Mouse (Mus musculus): ENCODE measurements around the gene Rfx2.
A peak's percentile ranks its signal among the peaks of the same experiment; 100 is the strongest.

The Rfx2 gene

DNA sequence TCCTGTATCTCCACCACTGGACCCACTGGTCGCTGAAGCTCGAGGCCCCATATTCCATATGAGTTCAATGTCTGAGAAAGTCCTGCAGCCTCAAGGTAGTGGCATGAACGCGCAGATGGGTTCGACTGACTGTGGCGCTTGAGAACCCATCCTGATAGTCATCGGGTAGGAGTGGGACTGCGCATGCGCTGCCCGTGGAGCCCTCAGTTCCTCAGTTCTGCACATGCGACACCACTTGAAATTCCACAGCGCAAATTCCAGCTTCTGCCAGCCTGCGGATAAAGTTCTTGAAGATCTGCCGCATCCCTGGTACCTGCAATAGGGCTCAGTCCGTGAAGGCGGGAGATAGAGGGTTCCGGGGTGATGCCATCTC lies 90.0 kb downstream of the Rfx2 start:
- no peak for DNase-seq

DNA sequence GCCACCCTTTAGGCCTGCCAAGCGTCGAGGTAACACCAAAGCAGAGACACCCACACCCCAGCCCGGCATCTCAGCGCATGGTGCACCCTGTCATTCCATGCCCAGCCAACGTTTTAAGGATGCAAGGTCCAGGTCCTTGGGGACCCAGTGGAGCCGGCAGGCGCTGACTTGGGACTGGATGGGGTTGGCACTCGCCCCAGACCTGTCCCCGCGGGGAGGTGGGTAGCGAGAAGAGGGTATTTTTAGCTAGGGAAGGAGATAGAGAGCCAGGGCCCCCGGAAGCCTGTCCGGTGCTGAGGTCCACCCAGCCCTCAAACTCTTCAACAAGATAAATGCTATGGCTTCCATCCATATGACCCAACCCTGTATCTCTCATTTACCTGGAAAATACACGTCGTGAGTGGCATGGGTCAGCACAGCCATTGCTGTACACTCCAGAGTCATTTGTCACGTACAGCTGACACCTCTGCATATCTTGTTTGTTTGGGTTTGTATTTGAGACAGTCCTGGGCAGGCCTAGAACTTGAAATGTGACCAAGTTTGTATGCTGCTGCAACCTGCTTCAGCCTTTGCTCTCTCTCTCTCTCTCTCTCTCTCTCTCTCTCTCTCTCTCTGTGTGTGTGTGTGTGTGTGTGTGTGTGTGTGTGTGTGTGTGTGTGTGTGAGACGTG lies 90.6 kb downstream of the Rfx2 start:
- no peak for DNase-seq

DNA sequence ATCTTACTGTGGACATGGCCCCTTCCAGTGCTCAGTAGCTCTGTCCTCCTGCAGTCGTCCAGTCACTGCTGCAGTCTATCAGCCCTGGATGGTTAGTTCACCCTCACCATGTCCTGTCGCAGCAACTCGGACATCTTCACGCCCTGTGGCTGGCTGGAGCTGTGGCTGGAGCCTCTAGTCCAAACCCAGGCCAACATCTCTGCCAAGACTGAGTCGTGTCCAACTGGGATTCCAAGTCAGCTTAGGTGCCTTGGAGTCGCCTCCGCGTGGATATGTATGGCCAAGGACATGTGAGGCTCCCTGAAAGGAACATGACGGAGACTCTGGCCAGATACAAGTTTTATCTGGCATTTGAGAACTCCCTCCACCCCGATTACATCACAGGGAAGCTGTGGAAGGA lies 92.6 kb downstream of the Rfx2 start:
- DNase-seq, result no peak

DNA sequence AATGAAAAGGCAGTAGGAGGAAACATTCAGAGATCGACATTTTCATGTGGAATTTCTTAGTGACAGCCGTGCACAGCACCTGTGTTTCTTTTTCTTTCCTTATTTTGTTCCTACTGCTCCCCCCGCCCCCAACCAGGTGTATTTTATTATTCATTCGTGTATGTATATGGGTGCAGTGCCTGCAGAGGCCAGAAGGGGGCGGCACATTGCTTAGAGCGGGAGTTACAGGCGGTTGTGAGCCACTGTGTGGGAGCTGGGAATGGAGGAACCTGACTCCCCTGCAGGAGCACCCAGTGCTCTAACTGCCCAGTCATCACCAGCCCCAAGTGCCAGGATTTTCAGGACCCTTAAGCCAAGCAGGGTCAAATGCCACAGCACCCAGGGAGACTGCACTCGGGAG lies 94.3 kb downstream of the Rfx2 start:
- no peak for DNase-seq

DNA sequence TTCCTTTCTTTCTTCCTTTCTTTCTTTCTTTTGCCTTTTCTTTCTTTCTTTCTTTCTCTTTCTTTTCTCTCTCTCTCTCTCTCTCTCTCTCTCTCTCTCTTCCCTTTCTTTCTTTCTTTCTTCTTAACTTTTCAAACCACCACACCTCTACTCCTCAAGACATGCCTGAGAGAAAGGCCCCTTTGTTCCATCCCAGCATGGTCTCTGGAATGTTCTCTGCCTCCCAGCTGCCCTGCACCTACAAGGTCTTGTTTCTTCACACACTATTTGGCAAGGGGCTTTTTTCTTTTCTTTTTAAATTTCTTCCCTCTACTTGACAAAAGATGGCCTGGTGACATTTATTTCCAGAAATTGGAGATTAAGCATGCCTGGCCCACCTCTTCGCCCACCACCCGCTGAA lies 101.2 kb downstream of the Rfx2 start:
- DNase-seq, result no peak

DNA sequence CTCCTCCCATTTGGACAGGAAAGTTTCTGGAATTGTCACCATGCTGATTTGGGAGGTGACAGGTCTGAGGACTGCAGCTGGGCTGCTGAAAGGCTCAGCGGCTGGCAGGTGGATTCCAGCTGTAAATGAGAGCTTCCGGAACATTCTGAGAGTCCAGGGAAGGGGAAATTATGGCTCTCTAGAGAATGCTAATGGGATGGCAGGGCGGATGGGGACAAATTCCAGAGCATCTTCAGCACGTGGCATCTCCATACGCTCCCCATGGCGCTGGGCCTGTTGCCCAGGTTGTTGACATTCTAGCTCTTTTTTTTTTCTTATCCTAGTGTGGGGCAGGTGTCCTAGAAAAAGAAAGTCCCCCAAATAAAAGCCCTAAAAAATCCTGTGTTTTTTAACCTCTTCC lies 101.7 kb downstream of the Rfx2 start:
- DNase-seq, result no peak

DNA sequence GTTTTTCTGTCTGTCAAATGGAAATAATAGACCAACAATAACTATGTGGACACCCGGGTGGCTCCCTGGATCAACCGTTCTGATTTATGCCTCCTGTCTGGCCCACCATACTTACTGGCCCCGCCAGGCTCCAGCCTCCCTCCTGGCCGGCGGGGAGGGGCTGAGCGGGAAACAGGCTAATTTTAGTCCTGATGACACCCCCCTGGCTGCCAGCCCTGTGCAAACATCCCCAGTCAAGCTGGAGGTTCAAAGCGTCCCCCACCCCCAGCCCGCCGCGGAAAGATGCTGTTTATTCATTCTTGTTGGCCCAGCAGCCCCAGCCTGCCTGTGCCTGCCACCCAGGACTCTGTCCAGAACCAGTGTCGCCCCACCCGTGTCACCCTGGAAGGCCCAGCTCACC lies 102.7 kb downstream of the Rfx2 start:
- no peak for DNase-seq

DNA sequence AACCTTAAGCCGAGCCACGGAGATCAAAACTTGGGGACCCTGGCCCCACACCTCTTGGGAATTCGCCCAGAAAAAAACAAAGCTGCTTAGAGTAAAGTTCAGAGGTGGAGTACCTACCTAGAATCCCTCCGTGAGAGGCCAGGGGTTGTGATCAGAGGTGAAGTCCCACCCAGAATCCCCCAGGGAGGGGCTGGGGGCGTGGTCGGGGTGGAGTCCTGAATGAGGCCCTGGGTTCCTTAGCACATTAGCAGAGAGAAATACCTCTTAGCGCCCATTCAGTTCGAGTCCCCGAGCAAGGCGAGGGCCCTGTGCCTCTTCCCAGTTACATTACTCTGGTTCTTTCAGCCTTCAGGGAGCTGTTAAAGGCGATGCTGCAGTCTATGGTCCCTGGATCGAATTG lies 103.2 kb downstream of the Rfx2 start:
- DNase-seq, result peak; percentile 44

DNA sequence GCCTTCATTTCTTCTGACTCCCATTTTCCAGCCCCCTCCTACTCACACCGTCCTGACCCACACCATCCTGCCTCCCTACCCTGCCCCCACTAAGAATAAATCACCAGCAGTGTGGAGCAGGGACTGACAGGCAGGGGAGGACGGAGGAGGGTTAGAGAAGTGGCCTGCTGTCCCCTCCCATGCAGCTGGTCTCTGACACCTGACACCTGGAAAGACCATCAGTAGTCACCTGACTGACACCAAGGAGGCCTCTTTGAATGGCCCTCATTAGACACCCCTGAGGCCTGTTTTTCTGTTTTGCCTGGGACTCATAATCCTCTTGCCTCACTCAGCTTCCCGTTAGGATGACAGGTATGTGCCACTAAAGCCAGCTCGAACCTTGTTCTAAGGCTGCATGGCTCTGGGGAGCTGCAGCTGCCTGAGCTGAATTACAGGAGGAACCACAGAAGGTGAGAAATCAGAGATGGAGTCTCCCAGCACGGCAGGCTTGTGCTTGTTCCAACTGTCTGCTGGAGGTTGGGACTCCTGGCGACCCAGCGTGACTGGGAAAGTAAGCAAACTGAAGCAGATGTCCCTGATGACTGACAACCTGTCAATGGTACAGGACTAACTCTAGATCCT lies 103.7 kb downstream of the Rfx2 start:
- peak; percentile 47 for DNase-seq

All from embryo, embryonic 11 days (tissue).